Mouse (Mus musculus): ENCODE results near the gene Lcp2.

Lcp2 gene

DNA sequence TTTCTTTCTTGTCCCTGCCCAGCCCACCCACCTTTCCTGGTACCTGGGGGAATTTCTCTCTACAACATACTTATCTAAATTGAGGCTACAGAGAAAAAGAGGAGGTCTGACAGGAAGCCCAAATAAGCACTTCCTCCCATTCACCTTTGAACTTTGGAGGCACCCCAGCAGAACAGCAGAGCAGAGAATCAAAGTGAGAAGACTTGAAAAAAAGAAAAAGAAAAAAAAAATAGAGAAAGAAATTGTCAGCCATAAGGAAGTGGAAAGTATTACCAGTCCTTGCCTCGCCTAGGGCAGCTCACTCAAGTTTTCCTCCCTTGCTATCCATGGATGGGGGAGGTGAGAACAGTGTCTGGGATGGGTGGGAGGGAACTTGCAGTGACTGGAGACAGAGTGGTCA is 3.9 kb upstream of the Lcp2 start:
- DNase-seq (ENCODE audit: inconsistent age in 2 of 2, low spot score in 1 of 2): no peak

DNA sequence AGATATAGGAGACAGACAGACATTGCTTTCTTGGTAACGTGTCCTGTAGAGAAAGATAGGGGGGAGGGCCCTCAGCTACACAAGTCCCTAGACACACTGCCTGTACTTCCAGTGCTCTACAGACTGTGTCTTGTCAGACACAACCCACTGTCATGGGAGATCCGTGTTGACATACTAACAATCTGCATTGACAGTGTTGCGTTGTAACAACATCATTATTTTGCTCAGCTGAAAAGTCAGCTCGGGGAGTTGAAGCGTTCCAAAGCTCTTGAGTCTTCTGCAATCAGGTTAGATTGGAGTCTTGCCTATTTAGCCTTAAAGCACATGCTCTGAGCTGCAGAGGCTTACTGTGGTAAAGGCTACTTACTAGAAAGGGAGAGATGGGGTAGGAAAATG is 820 bp downstream of the Lcp2 start:
- DNase-seq (ENCODE audit: inconsistent age in 2 of 2, low spot score in 1 of 2): no peak

DNA sequence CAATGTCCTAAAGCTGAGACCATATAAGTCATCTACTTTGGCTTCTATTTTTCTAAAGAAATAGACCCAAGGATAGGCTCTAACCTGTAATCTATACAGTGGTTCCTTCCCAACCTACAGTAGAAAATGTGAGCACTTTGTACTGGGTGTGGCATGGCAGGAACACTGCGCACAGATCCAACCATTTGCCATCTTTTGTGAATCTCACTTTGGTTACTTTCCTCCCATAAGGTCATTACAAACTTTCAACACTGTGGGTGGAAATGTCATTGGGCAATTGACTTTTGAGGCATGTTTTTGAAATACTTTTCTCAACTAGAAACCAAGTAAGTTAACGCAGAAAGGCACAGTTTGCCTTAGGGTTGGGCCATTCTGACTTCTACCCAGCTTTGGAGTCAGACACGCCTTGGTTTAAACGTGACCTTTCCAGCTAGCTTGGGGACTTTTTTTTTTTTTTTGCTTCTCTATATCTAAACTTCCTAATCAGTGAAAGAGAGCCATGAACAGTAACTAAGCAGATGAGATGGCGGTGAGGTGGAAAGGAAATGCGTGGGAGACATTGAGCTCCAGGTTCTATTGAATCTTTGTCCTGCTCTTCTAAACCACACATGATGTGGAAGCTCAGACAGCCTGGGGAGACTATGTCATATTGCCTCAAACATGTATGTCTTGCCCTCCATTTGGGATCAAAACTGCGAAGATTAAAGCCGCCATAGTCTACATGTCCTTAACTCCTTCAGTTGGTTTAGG is 1.8 kb downstream of the Lcp2 start:
- no peak for DNase-seq (ENCODE audit: inconsistent age in 2 of 2, low spot score in 1 of 2)

DNA sequence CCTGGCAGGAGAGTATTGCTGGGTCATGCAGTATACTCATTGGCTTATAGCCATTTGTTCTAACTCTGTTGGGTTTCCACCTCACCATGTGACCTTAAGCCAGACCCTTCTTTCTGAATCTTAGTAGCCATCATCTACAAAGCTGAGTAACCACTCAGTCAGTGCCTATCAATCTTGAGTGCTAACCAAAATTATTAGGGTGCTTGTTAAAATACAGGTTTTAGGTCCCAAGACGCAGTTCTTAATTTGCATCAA is 2.3 kb downstream of the Lcp2 start:
- no peak for DNase-seq (ENCODE audit: inconsistent age in 2 of 2, low spot score in 1 of 2)

DNA sequence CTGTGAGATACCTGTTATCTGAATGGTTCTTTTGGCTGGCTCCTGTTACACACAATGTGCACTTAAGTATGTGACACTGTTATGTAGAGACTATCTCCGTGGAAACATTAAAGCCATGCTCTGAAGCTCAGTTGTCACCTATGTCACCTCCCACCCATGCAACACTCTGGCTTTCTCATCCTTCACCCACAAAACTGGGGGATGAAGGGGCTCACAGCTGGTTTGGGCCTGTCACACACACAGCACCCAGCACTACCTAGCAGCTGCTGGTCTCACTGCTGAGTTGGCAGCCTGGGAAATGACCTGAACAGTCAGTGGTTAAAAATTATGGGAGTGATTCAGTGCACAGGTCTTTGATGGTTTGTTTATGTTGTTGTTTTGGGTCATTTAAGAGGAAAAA is 3.3 kb downstream of the Lcp2 start:
- no peak for DNase-seq (ENCODE audit: inconsistent age in 2 of 2, low spot score in 1 of 2)

DNA sequence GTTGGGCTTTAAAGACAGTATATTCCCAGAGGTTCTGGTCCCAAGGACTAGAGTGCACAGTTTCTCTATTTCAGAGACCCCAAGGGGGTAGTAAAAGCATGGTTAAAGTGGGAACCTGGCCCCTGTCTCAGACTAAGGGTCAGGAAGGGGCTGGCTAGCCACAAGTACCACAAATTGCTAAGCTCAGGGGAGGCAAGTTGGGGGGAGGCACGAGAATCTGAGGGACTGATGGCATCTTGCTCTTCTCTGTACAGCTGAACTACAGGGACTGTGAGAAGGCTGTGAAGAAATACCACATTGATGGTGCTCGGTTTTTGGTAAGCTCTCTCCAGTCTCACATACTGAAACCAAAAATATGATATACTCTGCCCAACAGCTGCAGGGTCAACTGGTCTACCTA is 3.9 kb downstream of the Lcp2 start:
- DNase-seq (ENCODE audit: inconsistent age in 2 of 2, low spot score in 1 of 2): no peak

DNA sequence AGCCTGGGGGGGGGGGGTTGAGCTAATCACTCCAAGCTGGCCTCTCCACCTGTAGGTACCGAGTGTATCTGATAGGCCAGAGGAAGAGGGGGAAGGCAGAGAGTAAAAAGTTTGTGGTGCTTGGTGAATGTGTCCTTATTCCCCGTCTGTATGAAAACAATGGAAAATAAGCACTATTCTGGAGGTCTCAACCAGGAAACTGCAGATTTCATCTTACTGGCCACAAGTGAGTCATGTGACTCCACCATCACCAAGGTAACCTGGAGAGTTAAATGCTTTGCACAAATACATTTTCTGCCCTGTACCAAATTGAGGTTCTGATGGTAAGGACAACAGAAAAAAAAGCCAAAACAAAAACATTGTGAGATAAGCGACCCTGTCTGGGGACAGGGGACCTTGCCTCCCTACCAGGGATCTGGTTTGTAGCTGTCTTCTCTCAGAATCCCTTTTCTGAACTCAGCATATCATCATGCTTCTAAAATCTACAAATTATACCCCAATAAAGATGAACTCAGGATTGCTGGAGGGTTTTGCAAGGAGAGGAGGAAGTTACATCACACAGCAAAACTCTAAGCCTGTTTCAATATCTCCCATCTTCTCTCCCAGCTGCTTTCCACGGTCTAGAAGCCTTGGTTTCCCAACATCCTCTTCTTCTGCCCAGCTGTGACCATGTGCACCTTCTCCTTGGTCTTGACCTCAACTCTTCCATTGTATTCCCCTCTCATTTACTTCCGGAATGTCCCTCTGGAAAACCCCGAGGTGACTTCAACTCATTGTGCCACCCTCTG is 6.5 kb downstream of the Lcp2 start:
- DNase-seq (ENCODE audit: inconsistent age in 2 of 2, low spot score in 1 of 2): no peak

DNA sequence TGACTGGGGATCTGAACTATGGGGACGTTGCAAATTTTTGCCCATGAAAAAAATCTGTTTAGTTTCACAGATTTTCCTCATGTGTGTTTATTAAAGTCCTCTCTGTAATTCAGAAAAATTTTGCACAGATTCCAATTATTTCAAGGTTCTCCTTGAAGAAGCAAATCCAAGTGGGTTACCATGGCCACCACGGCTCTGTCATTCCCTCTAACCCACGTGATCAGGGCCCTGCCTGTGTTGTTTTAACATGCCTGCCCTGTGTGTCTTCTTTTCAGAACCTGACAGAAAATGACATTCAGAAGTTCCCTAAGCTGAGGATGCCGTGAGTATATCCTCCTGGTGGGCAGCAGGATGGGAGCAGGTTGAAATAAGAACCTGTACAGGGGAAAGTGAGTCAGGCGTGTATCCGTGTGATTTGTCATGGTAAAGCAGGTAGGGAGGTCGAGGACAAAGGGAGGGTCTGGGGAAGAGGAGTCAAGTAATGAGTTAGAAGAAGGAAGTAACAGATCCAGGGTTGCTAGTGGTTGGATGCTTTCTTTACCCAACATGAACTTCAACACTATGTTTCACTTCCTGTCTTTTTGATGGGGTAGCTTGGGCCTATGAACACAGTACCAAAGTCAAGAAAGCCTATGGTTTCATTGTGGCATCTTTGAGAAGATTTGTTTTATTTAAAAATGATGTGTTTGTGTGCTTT is 7.5 kb downstream of the Lcp2 start:
- DNase-seq (ENCODE audit: inconsistent age in 2 of 2, low spot score in 1 of 2): peak in 1 of 2 experiments; percentile 66

DNA sequence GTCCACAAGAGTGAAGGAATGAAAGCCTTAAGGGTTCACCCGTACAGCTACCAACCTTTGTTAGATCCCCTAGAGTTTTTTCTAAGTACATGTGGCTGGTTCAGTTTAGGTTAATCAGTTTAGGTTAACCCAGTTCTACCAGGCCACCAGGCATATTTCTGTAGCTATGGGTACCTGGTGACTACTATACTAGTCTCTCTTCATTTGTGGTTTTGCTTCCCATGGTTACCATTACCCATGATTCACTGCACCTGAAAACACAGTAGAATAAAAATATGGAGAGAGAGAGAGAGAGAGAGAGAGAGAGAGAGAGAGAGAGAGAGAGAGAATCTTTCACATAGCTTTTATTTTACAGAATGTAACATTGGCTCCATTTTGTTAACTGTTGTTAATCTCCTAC is 10.0 kb downstream of the Lcp2 start:
- no peak for DNase-seq (ENCODE audit: inconsistent age in 2 of 2, low spot score in 1 of 2)

DNA sequence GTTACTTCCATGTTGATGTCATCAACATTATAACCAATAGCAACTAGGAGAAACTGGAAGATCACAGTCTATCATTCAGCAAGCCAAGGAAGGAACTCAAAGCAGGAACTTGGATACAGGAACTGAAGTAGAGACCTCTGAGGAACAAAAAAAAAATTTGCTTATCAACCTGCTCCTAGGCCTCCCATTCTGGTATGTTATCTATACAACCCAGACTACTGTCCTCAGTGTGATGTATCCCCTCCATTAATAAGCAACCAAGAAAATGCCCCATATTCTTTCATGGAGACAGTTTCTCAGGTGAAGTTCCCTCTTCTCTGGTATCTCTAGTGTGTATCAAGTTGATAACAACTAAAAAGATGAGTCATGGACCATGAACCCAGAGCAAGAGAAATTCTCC is 11.6 kb downstream of the Lcp2 start:
- DNase-seq (ENCODE audit: inconsistent age in 2 of 2, low spot score in 1 of 2): peak in 1 of 2 experiments; percentile 12

DNA sequence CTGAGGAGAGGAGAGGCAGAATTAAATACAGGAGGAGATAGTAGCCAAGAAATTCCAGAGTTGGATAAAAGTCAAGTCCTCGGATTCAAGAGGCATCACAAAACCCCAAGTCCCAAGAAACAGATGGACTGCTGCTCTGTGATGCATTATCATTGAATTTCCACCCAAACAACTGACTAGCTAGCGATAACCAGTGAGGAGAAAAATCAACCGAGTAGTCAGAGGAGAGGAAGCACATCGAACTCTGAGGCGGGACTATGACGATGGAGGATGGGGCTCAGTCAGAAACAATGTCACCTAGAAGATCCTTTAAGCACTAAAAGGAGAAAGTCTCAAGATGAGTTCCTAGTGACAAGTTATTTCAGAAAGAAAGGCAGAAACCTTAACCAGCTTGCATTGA is 12.2 kb downstream of the Lcp2 start:
- DNase-seq (ENCODE audit: inconsistent age in 2 of 2, low spot score in 1 of 2): no peak

DNA sequence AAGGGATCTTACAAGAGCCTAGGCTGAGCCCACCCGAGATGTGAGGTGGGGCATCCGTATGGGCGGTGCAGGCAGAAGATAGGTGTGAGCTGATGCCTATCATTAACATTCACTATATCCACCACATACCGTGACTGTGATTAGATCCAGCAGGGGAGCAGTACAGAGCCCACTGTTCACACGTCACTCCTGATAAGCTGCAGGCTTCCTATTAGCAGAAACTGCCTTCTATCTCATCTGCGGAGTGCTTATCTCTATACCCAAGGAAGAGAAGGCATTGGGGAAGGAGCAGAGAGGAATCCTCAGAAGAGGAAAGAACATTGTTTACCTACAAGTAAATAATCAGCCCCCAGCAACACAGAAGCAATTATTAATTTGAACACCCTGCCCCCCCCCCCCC is 15.0 kb downstream of the Lcp2 start:
- no peak for DNase-seq (ENCODE audit: inconsistent age in 2 of 2, low spot score in 1 of 2)

DNA sequence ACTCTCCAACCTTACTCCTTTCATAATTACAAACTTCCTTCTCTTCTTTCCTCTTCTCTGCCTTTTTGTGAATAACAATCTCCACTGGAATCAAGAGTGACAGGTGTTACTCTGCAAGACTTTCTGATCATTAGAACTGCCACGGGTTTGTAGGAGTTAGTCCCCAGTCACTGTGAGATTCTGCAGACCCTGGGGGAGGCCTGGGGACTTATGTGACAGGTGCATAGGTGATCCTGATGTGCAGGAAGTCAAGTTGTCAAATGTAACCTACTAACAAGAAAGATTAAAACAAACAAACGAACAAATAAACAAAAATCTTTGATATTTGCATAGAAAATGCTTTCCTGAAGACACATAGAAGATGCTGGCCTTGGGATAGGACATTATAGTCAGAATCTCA is 16.5 kb downstream of the Lcp2 start:
- no peak for DNase-seq (ENCODE audit: inconsistent age in 2 of 2, low spot score in 1 of 2)

DNA sequence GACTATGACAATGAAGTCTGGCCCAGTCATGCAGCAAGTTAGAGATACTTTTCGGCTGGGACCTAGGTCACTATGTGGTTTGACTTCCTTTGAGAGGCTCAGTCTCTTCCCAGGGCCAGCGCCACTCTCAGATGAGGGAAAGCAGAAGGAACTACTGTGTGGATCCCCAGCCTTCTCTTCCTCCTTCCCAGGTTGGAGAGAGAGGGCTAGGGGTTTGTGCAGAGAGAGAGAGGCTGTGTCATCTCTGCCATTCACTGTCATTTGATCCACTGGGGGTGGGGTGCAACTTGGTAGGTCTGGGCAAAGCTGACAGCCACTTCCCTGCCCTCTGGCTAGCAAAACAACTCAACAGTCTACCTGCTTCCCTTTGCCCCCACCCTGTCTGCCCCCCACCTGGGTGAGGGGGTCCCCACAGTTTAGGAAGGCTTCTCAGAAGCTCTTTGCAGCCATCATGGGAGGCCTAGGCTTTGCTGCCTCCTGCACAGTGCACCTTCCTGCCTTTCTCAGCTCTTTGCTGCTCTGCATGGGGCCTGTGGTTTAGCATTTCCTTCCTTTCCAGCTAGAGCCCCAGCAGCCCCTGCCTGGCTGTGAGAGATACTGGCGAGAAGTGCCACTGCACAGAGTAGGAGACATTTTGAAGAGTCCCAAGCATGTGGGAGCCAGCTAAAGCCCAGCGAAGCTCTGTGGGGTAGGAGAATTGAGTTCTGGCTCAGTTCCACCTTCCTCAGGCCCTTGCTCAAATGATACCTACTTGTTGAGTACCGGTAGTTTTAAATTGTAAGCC is 17.2 kb downstream of the Lcp2 start:
- DNase-seq (ENCODE audit: inconsistent age in 2 of 2, low spot score in 1 of 2): peak in 1 of 2 experiments; percentile 27

DNA sequence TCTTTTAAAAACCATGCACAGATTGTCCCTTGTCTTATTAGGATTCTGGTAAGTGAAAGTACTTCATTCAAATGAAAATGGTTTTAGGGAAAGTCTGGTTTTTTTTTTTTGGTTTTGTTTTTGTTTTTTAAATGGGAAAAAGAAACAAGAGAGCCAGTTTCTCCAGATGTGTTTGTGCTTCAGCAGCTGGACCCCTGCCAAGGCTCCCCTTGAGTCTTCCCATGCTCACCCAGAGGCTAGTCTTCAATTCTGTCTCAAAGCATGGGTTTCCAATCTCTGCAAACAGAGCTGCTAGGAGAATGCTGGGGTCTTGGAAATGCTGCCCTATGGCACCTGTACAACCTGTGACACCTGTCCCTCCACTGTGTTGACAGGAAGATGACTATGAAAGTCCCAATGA is 23.9 kb downstream of the Lcp2 start:
- no peak for DNase-seq (ENCODE audit: inconsistent age in 2 of 2, low spot score in 1 of 2)

DNA sequence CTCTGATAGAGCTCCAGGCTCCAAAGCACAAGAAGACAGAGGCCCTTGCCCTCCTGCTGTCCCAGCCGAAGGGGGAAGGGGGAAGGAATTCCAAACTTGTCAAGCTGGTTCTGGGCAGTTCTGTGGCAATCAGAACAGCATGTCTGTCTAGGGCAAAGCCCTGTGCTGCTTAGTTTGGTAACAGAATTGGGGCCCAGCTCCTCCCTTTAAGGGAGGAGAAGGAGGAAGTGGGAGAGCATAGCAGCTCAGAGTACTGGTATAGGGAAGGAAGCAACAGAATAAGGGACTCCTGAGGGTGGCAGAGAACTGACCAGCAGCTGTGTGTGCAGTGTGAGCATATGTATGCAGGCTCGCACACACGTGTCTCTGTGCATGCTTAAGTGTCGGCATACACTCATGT is 25.6 kb downstream of the Lcp2 start:
- no peak for DNase-seq (ENCODE audit: inconsistent age in 2 of 2, low spot score in 1 of 2)

DNA sequence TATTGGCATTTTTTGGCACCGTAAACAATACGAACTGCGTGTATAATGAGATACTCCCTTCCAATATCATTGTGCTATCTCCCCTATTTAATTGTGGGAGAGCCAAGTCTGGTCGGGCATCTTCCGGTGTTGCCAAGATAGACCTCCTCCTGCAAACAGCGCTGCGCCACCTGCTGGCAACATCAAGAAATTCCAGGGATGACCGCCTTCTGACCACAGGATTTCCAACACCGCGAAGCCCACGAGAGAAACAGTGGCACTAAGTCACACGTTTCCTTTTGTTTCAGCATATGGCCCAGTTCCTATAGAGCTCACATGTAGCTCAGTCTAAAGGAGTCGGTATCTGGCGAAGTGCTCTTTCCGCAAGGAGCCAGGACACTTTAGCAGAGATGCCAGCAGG is 27.1 kb downstream of the Lcp2 start:
- peak; percentile 43 to 82 for DNase-seq (ENCODE audit: inconsistent age in 2 of 2, low spot score in 1 of 2)

DNA sequence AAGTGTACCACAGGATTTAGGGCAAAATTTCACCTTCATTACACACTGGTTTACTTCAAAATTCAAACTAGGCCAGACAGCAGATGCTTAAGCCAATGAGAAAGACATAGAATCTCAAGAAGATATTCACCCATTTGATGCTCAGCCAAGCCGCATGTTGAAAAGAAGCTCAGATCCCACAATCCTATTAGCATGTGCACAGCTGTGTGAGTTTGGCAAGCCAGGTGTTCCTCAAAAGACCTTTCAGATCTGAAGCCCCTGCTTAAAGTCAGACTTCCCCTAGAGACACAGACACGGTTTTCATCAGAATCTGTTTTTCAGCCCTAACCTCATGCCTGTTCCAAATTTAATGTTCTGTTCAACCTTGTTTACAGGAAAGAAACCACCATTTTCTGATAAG is 31.1 kb downstream of the Lcp2 start:
- DNase-seq (ENCODE audit: inconsistent age in 2 of 2, low spot score in 1 of 2): no peak

DNA sequence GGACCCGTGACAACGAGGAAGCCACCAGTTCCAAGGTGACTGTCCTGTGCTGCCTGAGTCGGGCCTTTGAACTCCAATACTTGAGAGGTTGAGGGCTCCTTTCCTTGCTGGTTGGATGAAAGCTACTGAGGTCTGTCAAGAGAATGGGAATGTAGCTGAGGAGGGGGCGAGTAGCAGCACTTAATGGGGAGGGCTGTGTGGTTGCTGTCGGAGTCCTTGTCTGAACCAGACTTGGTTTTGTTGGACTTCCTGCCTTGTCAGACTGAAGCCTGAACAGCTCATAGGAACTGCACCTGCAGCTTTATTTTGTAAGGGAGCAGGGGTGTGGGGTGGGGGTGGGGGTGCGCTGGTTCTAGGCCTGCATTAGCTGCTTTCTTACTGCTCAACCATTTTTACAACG is 31.9 kb downstream of the Lcp2 start:
- DNase-seq (ENCODE audit: inconsistent age in 2 of 2, low spot score in 1 of 2): no peak

DNA sequence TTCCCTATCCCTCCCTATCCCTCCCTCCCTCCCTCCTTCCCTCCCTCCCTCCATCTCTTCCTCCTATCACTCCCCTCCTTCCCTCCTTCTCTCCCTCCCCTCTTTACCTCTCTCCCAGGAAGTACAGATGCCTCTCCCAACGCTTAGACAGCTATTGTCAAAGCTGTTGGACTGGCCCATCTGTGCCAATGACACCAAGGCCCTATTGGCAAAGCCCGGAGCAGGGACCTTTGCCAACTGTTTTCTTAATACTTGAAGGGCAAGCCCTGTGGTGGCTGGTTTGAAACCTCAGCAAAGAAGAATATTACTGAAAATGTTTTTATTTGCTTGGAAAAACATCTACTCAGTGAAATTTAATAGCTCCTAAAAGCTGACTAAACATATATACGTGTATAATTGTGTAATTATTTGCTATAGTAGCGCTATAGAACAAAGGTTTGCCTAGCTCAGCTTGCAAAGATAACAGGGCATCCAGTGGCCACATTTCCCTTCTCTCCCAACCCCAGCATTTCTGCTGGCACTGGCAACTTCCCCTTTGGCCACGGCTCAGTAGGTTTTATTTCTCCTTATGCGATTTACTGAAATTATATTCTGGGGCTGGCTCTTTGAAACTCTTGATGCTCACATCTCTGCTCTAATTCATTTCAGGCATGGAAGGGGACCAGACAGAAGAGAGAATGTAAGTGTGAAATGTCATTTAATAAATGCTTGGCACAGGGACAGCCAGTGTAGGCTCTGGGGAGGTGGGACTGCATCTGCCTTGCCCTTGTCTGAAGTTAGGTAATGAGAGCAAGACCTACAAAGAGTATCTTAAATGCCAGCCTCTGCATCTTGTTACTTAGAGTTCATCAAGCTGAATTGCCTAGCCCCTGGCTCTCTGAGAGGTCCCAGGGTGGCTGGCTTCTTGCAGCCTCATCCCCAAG is 33.1 kb downstream of the Lcp2 start:
- peak in 1 of 2 experiments; percentile 74 for DNase-seq (ENCODE audit: inconsistent age in 2 of 2, low spot score in 1 of 2)

DNA sequence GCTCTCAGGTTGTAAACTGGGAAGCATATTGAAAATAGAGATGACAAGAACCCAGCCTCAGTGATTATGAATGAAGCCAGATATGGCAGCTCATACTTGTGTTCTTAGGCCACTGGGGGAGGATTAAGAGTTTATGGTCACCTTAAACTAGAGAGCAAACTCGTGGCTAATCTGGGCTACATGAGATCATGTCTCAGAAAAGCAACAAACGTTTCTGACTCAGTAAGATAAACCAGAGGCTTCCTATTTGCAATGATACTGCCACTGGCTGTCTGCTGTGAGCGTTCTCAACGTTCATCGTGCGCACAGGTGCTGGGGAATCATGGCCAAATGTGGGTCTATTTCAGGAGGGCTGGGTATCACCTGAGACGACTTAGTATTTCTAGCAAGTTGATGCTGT is 37.1 kb downstream of the Lcp2 start:
- DNase-seq (ENCODE audit: inconsistent age in 2 of 2, low spot score in 1 of 2): no peak
